Mouse (Mus musculus) thymus, postnatal 0 days (tissue): ENCODE data around the gene Prokr1. TPM values are rescaled to one million over a fixed set of nuclear protein-coding genes. Genes with fewer than 3 reads are reported as not detected.

ENCODE experiments used
- polyA plus RNA-seq: library from polyadenylated mRNA; unstranded; fragments of >200 nt; fragmentation: Nextera tagmentation; extraction: Ambion mirVana; gene quantifications from 2 replicates; pipeline ENCODE4 v1.2.1, GENCODE M21; 2015

The Prokr1 gene
- polyA plus RNA-seq, 1 experiment from 2014 or later, result 0.07 TPM

Other genes starting within 250 kb of the Prokr1 start
- 0.49 and 0.53 TPM in 2 replicates for gene Gkn1, start 239.8 kb downstream of the Prokr1 start, polyA plus RNA-seq
- gene Gkn2, start 217.4 kb downstream of the Prokr1 start, polyA plus RNA-seq, result 0.96 and 0.99 TPM in 2 replicates
- gene Gkn3, start 201.8 kb downstream of the Prokr1 start, polyA plus RNA-seq, result 0.15 TPM in 1 of 2 replicates, not detected in the other
- gene Bmp10, start 161.7 kb downstream of the Prokr1 start, polyA plus RNA-seq, result not detected in 2 replicates
- gene Arhgap25, start 57.5 kb downstream of the Prokr1 start, polyA plus RNA-seq, result 34.5 and 34.6 TPM in 2 replicates
- gene Aplf, start 81.5 kb upstream of the Prokr1 start, polyA plus RNA-seq, result 16.8 and 17.4 TPM in 2 replicates
- gene Efcc1, start 140.1 kb upstream of the Prokr1 start, polyA plus RNA-seq, result 0.18 and 0.26 TPM in 2 replicates
- 0.49 and 0.85 TPM in 2 replicates for gene Gp9, start 187.3 kb upstream of the Prokr1 start, polyA plus RNA-seq
- 9.9 and 11.7 TPM in 2 replicates for gene Rab43, start 221.4 kb upstream of the Prokr1 start, polyA plus RNA-seq
- gene Gm45140, start 245.1 kb upstream of the Prokr1 start, polyA plus RNA-seq, result 2.3 and 2.5 TPM in 2 replicates
- 75.0 and 78.3 TPM in 2 replicates for gene Isy1, start 248.1 kb upstream of the Prokr1 start, polyA plus RNA-seq